Mouse (Mus musculus) olfactory bulb, adult 2 months (tissue): ENCODE results near the gene Sgca.
A peak's percentile ranks its signal among the peaks of the same experiment; 100 is the strongest.

Experiments
- CTCF ChIP-seq: fragments of 200-500 bp; IDR thresholded peaks from 2 replicates; pipeline ENCODE4 v1.5.1; 2012; ENCODE audit warnings: low read depth, mild to moderate bottlenecking, low read length, moderate library complexity; ENCODE audit not compliant: insufficient read depth
- POLR2A ChIP-seq: fragments of 200-500 bp; IDR thresholded peaks from 2 replicates; pipeline ENCODE4 v1.6.1; 2012; ENCODE audit warnings: mild to moderate bottlenecking, low read depth, low read length, moderate library complexity; ENCODE audit not compliant: insufficient read depth

DNA sequence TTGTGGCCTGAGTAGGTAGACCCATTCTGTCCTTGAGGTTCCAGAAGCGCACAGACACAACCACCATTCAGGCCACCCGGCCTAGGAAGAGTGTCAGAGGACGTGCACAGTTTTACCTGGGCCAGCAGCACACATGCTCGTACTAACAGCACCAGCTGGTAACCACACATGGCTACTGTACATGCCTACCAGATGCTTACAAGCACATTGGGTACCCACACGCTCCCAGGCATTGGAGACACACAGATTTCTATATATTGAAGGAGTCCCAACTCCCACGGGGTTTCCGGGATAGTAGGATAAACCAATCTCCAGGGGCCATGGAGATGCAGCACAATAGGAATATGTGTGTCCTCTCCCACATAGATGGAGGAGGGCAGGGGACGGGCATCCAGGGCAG is 26.6 kb upstream of the Sgca start:
- 0 out of 2 replicates have a peak, but pooled peaks have one; percentile 18 for TF ChIP-seq POLR2A
- no peak for TF ChIP-seq CTCF
